Mouse (Mus musculus): ENCODE results near the gene Rnf5. TPM values are rescaled to one million over a fixed set of nuclear protein-coding genes. Genes with fewer than 3 reads are reported as not detected.

Rnf5 gene
- polyA plus RNA-seq, 1 experiment: 37.1 TPM

DNA sequence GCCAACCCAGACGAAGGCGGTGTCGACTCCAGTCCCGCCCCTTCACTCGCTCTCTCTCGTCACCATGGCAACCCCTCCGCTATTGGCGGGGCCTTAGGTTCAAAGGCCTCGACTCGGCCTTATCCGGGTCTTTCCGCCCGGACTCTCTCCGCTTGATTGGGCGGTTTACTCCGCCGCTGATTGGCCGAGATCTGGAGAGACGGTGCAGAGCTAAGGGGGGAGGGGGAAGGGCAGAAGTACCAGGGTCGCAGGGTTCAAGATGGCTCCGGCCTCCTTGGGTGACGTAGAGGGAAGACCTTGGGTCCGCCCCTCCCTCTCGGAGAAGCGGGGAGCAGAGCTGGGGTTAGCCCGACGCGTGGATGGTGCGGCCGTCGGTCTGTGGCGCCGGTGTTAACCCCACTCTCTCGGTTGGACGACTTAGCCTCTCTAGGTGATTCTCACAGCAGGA lies 595 bp upstream of the Rnf5 start, which contains the start of gene Agpat1:
Agpat1 (plus strand) TSS at position 202 of the 448 bp plus-strand sequence.
- Histone ChIP-seq H3K79me2 (ENCODE audit: control insufficient read depth, insufficient read depth) (peaks cover 41% of the 10 kb centered on the region), H3K4me2 (ENCODE audit: low read depth) (peak within 1 kb of the TSS; percentile 99), H3K27me3 (ENCODE audit: control insufficient read depth, insufficient read depth, insufficient read length) (no peaks in the 10 kb centered on the region), H3K4me3 (peak within 1 kb of the TSS; percentile 90), H3K36me3 (ENCODE audit: control insufficient read depth, insufficient read depth) (no peaks in the 10 kb centered on the region), H3ac (ENCODE audit: control insufficient read depth, insufficient read length) (peak within 1 kb of the TSS; percentile 47)
- peak; percentile 28 for TF ChIP-seq E2F4 (IDR thresholded peaks at IDR 0.05; ENCODE audit: insufficient read depth)
- no peak for TF ChIP-seq TCF12 (IDR thresholded peaks at IDR 0.05; ENCODE audit: insufficient read depth, poor library complexity, severe bottlenecking)
- no peak for TF ChIP-seq USF1 (IDR thresholded peaks at IDR 0.05; ENCODE audit: low read depth)
- TF ChIP-seq REST (IDR thresholded peaks at IDR 0.05; ENCODE audit: insufficient read depth, insufficient read length): no peak
- no peak for TF ChIP-seq TCF3 (IDR thresholded peaks at IDR 0.05; ENCODE audit: insufficient read length, low read depth)
- no peak for TF ChIP-seq MAX (IDR thresholded peaks at IDR 0.05; ENCODE audit: low read depth)
- peak; percentile 97 for TF ChIP-seq POLR2A (IDR thresholded peaks at IDR 0.05; ENCODE audit: insufficient read length, low read depth)
- TF ChIP-seq SRF (IDR thresholded peaks at IDR 0.05; ENCODE audit: control insufficient read depth, insufficient read length, low read depth): peak; percentile 92
- no peak for TF ChIP-seq MYOD1 (IDR thresholded peaks at IDR 0.05; ENCODE audit: control insufficient read depth in 1 of 3, insufficient read length in 2 of 3, low read depth in 2 of 3)
- TF ChIP-seq MYOG (IDR thresholded peaks at IDR 0.05; ENCODE audit: control insufficient read depth in 1 of 3, insufficient read depth in 1 of 3, insufficient read length in 2 of 3, low read depth in 2 of 3): no peak
- TF ChIP-seq POLR2AphosphoS2 (IDR thresholded peaks at IDR 0.05; ENCODE audit: insufficient read length, low read depth): peak; percentile 95
- TF ChIP-seq CEBPB (IDR thresholded peaks at IDR 0.05; ENCODE audit: insufficient read depth, poor library complexity, severe bottlenecking): no peak

DNA sequence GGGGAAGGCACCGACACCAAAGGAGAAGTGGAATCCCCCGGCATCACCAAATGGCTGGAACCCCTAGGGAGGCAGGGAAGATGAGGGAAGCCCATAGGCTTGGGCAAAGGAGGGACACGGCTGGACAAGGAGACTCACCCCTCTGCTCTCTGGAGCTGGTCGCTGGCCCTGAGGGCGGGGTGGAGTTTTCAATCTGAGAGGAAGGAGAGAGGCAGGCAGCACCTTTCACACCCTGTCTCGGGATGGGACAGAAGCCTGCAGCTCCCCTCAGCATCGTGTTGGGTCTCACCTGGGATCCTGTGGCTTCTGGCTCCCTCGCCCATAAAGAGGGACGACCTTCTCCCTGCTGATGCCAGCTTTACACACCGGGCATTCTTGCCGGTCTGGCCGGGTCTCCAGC lies 1.7 kb downstream of the Rnf5 start:
- no peak overlapping the region for H3K4me3 ChIP-seq
- H3ac ChIP-seq (ENCODE audit: control insufficient read depth, insufficient read length): no peak overlapping the region
- no peak overlapping the region for H3K4me2 ChIP-seq (ENCODE audit: low read depth)

DNA sequence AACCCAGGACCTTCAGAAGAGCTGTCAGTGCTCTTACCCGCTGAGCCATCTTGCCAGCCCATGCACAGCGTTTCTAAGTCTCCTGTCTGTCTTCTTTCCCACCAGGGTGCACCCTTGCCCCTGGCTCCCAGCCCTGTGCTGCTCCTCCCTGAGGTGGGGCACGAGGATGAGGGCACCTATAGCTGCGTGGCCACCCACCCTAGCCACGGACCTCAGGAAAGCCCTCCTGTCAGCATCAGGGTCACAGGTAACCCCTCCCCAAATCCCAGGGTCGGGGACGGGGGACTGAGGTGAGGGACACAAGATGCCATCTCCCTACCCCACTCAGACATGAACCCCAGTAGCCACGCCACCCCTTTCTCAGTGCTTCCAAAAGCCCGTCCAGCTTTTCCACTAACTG lies 3.6 kb downstream of the Rnf5 start:
- TF ChIP-seq POLR2AphosphoS2 (IDR thresholded peaks at IDR 0.05; ENCODE audit: insufficient read length, low read depth): no peak
- TF ChIP-seq E2F4 (IDR thresholded peaks at IDR 0.05; ENCODE audit: insufficient read depth): no peak
- no peak for TF ChIP-seq CEBPB (IDR thresholded peaks at IDR 0.05; ENCODE audit: insufficient read depth, poor library complexity, severe bottlenecking)
- no peak for TF ChIP-seq TCF12 (IDR thresholded peaks at IDR 0.05; ENCODE audit: insufficient read depth, poor library complexity, severe bottlenecking)
- TF ChIP-seq MYOD1 (IDR thresholded peaks at IDR 0.05; ENCODE audit: control insufficient read depth in 1 of 3, insufficient read length in 2 of 3, low read depth in 2 of 3): no peak
- no peak for TF ChIP-seq USF1 (IDR thresholded peaks at IDR 0.05; ENCODE audit: low read depth)
- no peak for TF ChIP-seq REST (IDR thresholded peaks at IDR 0.05; ENCODE audit: insufficient read depth, insufficient read length)
- no peak for TF ChIP-seq POLR2A (IDR thresholded peaks at IDR 0.05; ENCODE audit: insufficient read length, low read depth)
- TF ChIP-seq SRF (IDR thresholded peaks at IDR 0.05; ENCODE audit: control insufficient read depth, insufficient read length, low read depth): no peak
- TF ChIP-seq MYOG (IDR thresholded peaks at IDR 0.05; ENCODE audit: control insufficient read depth in 1 of 3, insufficient read depth in 1 of 3, insufficient read length in 2 of 3, low read depth in 2 of 3): no peak
- no peak for TF ChIP-seq TCF3 (IDR thresholded peaks at IDR 0.05; ENCODE audit: insufficient read length, low read depth)
- no peak for TF ChIP-seq MAX (IDR thresholded peaks at IDR 0.05; ENCODE audit: low read depth)

More for the DNA sequence above, 1.7 kb downstream of the Rnf5 start:
- Histone ChIP-seq H3K36me3 (ENCODE audit: control insufficient read depth, insufficient read depth) (no peaks in the 10 kb centered on the region), H3K27me3 (ENCODE audit: control insufficient read depth, insufficient read depth, insufficient read length) (no peaks in the 10 kb centered on the region), H3K79me2 (ENCODE audit: control insufficient read depth, insufficient read depth) (peaks cover 21% of the 10 kb centered on the region)
- TF ChIP-seq TCF3 (IDR thresholded peaks at IDR 0.05; ENCODE audit: insufficient read length, low read depth) (no peak), USF1 (IDR thresholded peaks at IDR 0.05; ENCODE audit: low read depth) (no peak), REST (IDR thresholded peaks at IDR 0.05; ENCODE audit: insufficient read depth, insufficient read length) (no peak), MYOG (IDR thresholded peaks at IDR 0.05; ENCODE audit: control insufficient read depth in 1 of 3, insufficient read depth in 1 of 3, insufficient read length in 2 of 3, low read depth in 2 of 3) (no peak), MYOD1 (IDR thresholded peaks at IDR 0.05; ENCODE audit: control insufficient read depth in 1 of 3, insufficient read length in 2 of 3, low read depth in 2 of 3) (no peak), POLR2AphosphoS2 (IDR thresholded peaks at IDR 0.05; ENCODE audit: insufficient read length, low read depth) (no peak)

DNA sequence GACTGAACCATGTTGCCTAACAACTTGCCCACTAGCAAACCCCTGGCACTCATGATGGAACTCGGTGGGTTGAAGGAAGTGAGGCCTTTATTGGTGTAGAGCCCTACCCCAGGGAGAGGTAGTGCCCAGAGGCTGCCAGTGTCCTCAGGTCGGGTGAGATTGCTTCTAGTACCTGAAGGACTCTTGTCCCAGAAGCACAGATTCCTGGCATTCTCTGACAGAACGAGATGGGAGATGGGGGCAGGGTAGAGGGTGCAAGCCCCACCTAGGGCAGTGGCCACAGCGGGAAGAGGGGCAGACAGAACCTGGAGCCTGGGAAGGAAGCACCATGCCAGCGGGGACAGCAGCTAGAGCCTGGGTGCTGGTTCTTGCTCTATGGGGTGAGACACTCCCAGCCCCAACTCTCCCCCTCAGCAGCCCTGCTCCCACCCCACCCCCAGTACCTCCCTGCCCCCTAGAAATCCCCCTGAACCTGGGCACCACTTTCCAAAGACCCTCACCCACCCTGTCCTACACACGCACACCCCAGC lies 5.9 kb downstream of the Rnf5 start, which contains the start of gene Ager:
Ager (plus strand) TSS at position 297 of the 530 bp plus-strand sequence.
- Histone ChIP-seq H3K27me3 (ENCODE audit: control insufficient read depth, insufficient read depth, insufficient read length) (no peaks in the 10 kb centered on the region), H3K4me2 (ENCODE audit: low read depth) (no peak within 1 kb of the TSS), H3ac (ENCODE audit: control insufficient read depth, insufficient read length) (no peak within 1 kb of the TSS), H3K4me3 (no peak within 1 kb of the TSS), H3K79me2 (ENCODE audit: control insufficient read depth, insufficient read depth) (peaks cover 5% of the 10 kb centered on the region), H3K36me3 (ENCODE audit: control insufficient read depth, insufficient read depth) (no peaks in the 10 kb centered on the region)
- TF ChIP-seq POLR2A (IDR thresholded peaks at IDR 0.05; ENCODE audit: insufficient read length, low read depth) (peak; percentile 14), MYOG (IDR thresholded peaks at IDR 0.05; ENCODE audit: control insufficient read depth in 1 of 3, insufficient read depth in 1 of 3, insufficient read length in 2 of 3, low read depth in 2 of 3) (no peak), POLR2AphosphoS2 (IDR thresholded peaks at IDR 0.05; ENCODE audit: insufficient read length, low read depth) (peak; percentile 84), USF1 (IDR thresholded peaks at IDR 0.05; ENCODE audit: low read depth) (no peak)

More for the DNA sequence above, 3.6 kb downstream of the Rnf5 start:
- peaks cover 13% of the 10 kb centered on the region for H3K79me2 ChIP-seq (ENCODE audit: control insufficient read depth, insufficient read depth)
- no peak overlapping the region for H3K4me2 ChIP-seq (ENCODE audit: low read depth)
- H3K4me3 ChIP-seq: no peak overlapping the region
- no peaks in the 10 kb centered on the region for H3K36me3 ChIP-seq (ENCODE audit: control insufficient read depth, insufficient read depth)
- H3ac ChIP-seq (ENCODE audit: control insufficient read depth, insufficient read length): no peak overlapping the region
- no peaks in the 10 kb centered on the region for H3K27me3 ChIP-seq (ENCODE audit: control insufficient read depth, insufficient read depth, insufficient read length)

DNA sequence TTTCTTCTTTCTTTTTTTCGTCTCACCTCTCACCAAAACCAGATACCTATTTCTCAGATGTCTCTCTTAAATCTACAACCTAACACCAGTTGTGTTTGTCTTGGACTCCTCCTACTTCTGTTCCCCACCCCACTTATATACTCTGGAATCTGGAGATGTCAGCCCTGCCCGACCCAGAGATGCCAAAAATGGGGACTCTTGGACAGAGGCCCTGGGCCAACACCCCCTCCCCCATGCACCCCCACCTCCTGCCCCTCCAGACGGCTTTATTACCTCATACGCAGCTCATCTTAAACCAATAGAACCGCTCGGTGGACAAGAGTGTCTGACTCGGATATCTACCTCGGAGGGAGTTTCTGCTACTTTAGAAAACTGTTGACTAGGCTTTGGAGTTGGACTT lies 7.4 kb downstream of the Rnf5 start:
- H3ac ChIP-seq (ENCODE audit: control insufficient read depth, insufficient read length): no peak overlapping the region
- no peak overlapping the region for H3K4me3 ChIP-seq
- no peaks in the 10 kb centered on the region for H3K36me3 ChIP-seq (ENCODE audit: control insufficient read depth, insufficient read depth)
- no peaks in the 10 kb centered on the region for H3K79me2 ChIP-seq (ENCODE audit: control insufficient read depth, insufficient read depth)
- H3K27me3 ChIP-seq (ENCODE audit: control insufficient read depth, insufficient read depth, insufficient read length): no peaks in the 10 kb centered on the region
- no peak overlapping the region for H3K4me2 ChIP-seq (ENCODE audit: low read depth)
- TF ChIP-seq TCF12 (IDR thresholded peaks at IDR 0.05; ENCODE audit: insufficient read depth, poor library complexity, severe bottlenecking) (no peak), POLR2A (IDR thresholded peaks at IDR 0.05; ENCODE audit: insufficient read length, low read depth) (no peak), CEBPB (IDR thresholded peaks at IDR 0.05; ENCODE audit: insufficient read depth, poor library complexity, severe bottlenecking) (no peak), POLR2AphosphoS2 (IDR thresholded peaks at IDR 0.05; ENCODE audit: insufficient read length, low read depth) (no peak), SRF (IDR thresholded peaks at IDR 0.05; ENCODE audit: control insufficient read depth, insufficient read length, low read depth) (no peak), TCF3 (IDR thresholded peaks at IDR 0.05; ENCODE audit: insufficient read length, low read depth) (no peak), E2F4 (IDR thresholded peaks at IDR 0.05; ENCODE audit: insufficient read depth) (no peak), MAX (IDR thresholded peaks at IDR 0.05; ENCODE audit: low read depth) (no peak), MYOG (IDR thresholded peaks at IDR 0.05; ENCODE audit: control insufficient read depth in 1 of 3, insufficient read depth in 1 of 3, insufficient read length in 2 of 3, low read depth in 2 of 3) (no peak), REST (IDR thresholded peaks at IDR 0.05; ENCODE audit: insufficient read depth, insufficient read length) (no peak), USF1 (IDR thresholded peaks at IDR 0.05; ENCODE audit: low read depth) (no peak), MYOD1 (IDR thresholded peaks at IDR 0.05; ENCODE audit: control insufficient read depth in 1 of 3, insufficient read length in 2 of 3, low read depth in 2 of 3) (no peak)

Measured in myocyte (in vitro differentiated cells).